Mouse (Mus musculus) forebrain, embryonic 12.5 days (tissue): ENCODE measurements around the gene Necab3. TPM values are rescaled to one million over a fixed set of nuclear protein-coding genes. Genes with fewer than 3 reads are reported as not detected.

ENCODE experiments used
- ATAC-seq: fragments of 200-750 bp; cut with Nextera tagmentation; 2 replicates; pipeline ENCODE4 v1.8.0; 2017; ENCODE audit warnings: moderate TSS enrichment; ENCODE audit not compliant: low FRiP score
- H3K27ac ChIP-seq: fragments of 300-500 bp; sonication (generic); 2 replicates; pipeline ENCODE4 v1.5.1; 2016; ENCODE audit warnings: mild to moderate bottlenecking
- H3K27me3 ChIP-seq: fragments of 300-500 bp; sonication (generic); 2 replicates; pipeline ENCODE4 v1.6.1; 2016; ENCODE audit warnings: mild to moderate bottlenecking
- H3K36me3 ChIP-seq: fragments of 300-500 bp; sonication (generic); replicated peaks from 2 replicates; pipeline ENCODE4 v1.6.1; 2016; ENCODE audit warnings: mild to moderate bottlenecking
- H3K4me1 ChIP-seq: fragments of 300-500 bp; sonication (generic); 2 replicates; pipeline ENCODE4 v1.6.1; 2016
- H3K4me2 ChIP-seq: fragments of 300-500 bp; sonication (generic); 2 replicates; pipeline ENCODE4 v1.6.1; 2016; ENCODE audit warnings: mild to moderate bottlenecking, moderate library complexity
- H3K4me3 ChIP-seq: fragments of 300-500 bp; sonication (generic); replicated peaks from 2 replicates; pipeline ENCODE4 v1.5.1; 2016; ENCODE audit warnings: mild to moderate bottlenecking
- H3K9ac ChIP-seq: fragments of 300-500 bp; sonication (generic); 2 replicates; pipeline ENCODE4 v1.6.1; 2016; ENCODE audit warnings: mild to moderate bottlenecking
- H3K9me3 ChIP-seq: fragments of 300-500 bp; sonication (generic); 2 replicates; pipeline ENCODE4 v1.6.1; 2016
- WGBS: fragments of 180-500 bp; shearing (Covaris S2); methylation state at CpG from one replicate; pipeline ENCODE4 v1.1.7; 2016; 5-methylcytosine and 5-hydroxymethylcytosine counted together
- polyA plus RNA-seq: library from polyadenylated mRNA; unstranded; fragments of >200 nt; fragmentation: Nextera tagmentation; extraction: Ambion mirVana; gene quantifications from 2 replicates; pipeline ENCODE4 v1.2.1, GENCODE M21; 2016

Gene Necab3
- polyA plus RNA-seq, 1 experiment from 2014 or later = 11.0 TPM

DNA sequence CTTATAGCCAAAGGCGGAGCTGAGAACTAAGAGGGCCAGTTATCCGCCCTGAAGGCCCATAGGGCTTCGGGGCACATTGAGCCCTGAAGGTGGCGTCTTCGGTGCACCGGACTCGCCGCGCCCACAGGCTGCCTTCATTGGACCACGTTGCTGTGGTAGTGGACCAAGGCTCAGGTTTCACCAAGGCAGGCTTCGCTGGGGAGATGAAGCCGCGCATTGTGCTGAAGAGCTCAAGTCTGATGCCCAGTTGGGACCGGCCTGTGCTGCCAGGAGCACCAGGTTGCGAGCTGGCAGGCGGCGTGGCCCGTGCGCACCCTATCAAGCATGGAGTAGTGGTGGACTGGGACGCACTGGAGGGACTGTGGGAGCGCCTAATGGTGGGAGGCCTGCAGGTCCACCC, 6.8 kb downstream of the Necab3 start:
- H3K4me2 ChIP-seq = peak overlapping the region; percentile 40
- no peak overlapping the region for H3K4me3 ChIP-seq
- H3K27me3 ChIP-seq = peaks cover 31% of the 10 kb centered on the region
- H3K9me3 ChIP-seq = no peaks in the 10 kb centered on the region
- H3K4me1 ChIP-seq = peaks cover 35% of the 10 kb centered on the region
- H3K36me3 ChIP-seq = no peaks in the 10 kb centered on the region
- 31% methylated on average over 21 of the region's 21 CpGs for WGBS
- 0 out of 2 replicates have a peak, but pooled peaks have one; percentile 2 for ATAC-seq
- H3K9ac ChIP-seq = 0 out of 2 replicates have a peak overlapping the region, but pooled peaks have one; percentile 36
- no peak overlapping the region for H3K27ac ChIP-seq

DNA sequence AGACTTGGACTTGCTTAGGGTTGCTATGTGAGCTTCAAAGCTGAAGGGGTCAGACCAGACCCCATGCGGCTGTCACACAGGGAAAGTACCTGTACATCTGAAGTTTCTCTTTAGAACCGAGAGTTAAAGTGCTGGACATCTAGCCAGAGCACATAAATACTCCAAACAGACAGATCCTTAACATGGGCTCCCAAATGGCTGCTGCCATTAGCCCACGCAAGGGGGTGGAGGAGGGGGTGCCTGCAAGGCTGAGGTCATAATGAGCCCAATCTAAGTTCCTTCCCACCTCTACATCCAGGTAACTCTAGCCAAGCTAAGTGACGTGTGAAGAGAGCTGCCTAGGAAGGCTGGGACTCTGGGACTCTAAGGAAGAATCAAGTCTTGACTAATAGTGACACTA, 7.2 kb downstream of the Necab3 start, which contains the start of gene Actl10:
Gene Actl10, plus strand, starts transcription at position 301 of the 400 bp plus-strand sequence.
- 79% methylated on average over 4 of the region's 4 CpGs for WGBS
- Histone ChIP-seq H3K4me2 (peak within 1 kb of the TSS; percentile 40), H3K4me3 (0 out of 2 replicates have a peak within 1 kb of the TSS, but pooled peaks have one; percentile 2), H3K9ac (peak within 1 kb of the TSS; percentile 36; the same call in 1 of the 2 replicates), H3K4me1 (peaks cover 31% of the 10 kb centered on the region), H3K27ac (no peak within 1 kb of the TSS; the same call in 1 of the 2 replicates), H3K27me3 (peaks cover 31% of the 10 kb centered on the region), H3K9me3 (no peaks in the 10 kb centered on the region), H3K36me3 (no peaks in the 10 kb centered on the region)
- no peak for ATAC-seq

DNA sequence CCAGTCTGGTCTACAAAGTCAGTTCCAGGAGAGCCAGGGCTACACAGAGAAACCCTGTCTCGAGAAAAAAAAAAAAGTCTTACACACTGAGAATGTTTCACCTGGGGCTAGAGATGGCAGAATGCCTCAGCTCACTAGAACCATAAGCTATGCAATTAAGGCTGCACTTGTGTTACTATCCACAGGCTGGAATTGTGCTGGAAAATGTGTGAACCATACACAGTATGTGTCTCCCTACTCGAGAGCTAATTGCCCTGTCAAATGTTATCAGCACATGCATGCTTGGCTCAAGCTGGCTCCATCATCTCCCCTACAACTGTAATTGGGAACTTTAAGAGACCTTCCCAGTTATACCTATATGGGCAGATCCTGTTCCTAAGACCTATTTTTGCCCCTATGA, 7.8 kb downstream of the Necab3 start:
- Histone ChIP-seq H3K36me3 (no peaks in the 10 kb centered on the region; the same call in 1 of the 2 replicates), H3K27ac (no peak overlapping the region), H3K9ac (no peak overlapping the region), H3K27me3 (peaks cover 31% of the 10 kb centered on the region), H3K4me3 (no peak overlapping the region), H3K9me3 (no peaks in the 10 kb centered on the region), H3K4me2 (no peak overlapping the region), H3K4me1 (peaks cover 31% of the 10 kb centered on the region)
- no peak for ATAC-seq
- 72% methylated on average over 2 of the region's 2 CpGs for WGBS

DNA sequence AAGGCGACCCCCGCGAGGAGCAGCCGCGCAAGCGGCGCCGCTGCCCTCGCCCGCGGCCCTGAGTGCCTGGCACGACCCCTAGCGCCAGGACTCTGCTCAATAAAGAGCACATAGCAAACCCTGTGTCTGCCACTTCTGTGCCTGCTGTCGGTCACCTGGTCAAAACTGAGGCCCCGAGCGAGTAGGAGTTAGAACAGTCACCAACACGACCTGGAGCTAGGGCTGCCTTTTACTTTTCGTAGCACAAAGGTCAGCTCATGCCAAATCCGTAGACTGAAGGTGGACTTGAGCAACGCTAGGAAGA, 8.9 kb downstream of the Necab3 start:
- no peak overlapping the region for H3K9ac ChIP-seq
- H3K27me3 ChIP-seq = peaks cover 31% of the 10 kb centered on the region
- peaks cover 31% of the 10 kb centered on the region for H3K4me1 ChIP-seq
- peak overlapping the region; percentile 41 for H3K4me3 ChIP-seq
- peak overlapping the region; percentile 84 for H3K4me2 ChIP-seq
- no peak overlapping the region for H3K27ac ChIP-seq
- 15% methylated on average over 20 of the region's 20 CpGs for WGBS
- ATAC-seq = no peak
- no peaks in the 10 kb centered on the region; the same call in 1 of the 2 replicates for H3K36me3 ChIP-seq
- no peaks in the 10 kb centered on the region for H3K9me3 ChIP-seq

DNA sequence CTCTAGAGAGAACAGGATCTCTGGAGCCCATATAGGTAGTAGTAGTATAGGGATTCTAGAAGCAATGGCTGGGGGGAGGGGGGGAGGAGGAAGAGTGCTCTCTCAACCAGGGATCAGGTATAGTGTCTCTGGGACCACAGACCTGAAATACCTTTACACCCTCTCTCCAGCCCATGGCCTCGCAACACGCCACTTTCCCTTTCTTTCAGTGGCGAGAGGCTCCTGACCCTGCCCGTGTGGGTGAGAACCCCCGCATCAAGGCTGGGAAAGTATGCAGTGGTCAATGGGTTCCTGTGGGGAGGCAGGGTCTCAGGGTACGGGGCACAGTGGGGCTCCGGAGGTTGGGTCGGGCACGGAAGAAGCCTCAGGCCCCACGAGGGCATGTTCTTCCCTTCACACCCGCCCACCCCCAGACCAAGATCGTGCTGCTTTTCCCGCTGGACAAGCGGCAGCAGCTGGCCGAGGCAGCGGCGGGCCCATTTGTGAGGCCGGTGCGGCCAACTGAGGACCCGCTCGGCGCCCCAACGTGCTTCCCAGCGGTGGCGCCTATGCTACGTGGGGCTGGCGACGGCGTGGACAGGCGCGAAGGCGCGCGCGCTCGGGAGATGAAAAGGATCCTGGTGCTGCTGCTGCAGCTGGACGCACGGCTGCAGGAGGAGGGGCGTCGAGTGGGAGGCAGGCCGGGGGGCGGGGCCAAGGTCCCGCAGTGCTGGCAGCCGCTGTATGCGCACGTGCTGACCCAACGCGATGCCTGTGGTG, 9.4 kb downstream of the Necab3 start:
- peak overlapping the region; percentile 41 for H3K4me3 ChIP-seq
- ATAC-seq = peak; percentile 82
- peak overlapping the region; percentile 56 for H3K9ac ChIP-seq
- peaks cover 31% of the 10 kb centered on the region for H3K27me3 ChIP-seq
- 2% methylated on average over 48 of the region's 48 CpGs for WGBS
- H3K9me3 ChIP-seq = no peaks in the 10 kb centered on the region
- no peak overlapping the region for H3K27ac ChIP-seq
- no peaks in the 10 kb centered on the region; the same call in 1 of the 2 replicates for H3K36me3 ChIP-seq
- peak overlapping the region; percentile 84 for H3K4me2 ChIP-seq
- peaks cover 31% of the 10 kb centered on the region for H3K4me1 ChIP-seq

DNA sequence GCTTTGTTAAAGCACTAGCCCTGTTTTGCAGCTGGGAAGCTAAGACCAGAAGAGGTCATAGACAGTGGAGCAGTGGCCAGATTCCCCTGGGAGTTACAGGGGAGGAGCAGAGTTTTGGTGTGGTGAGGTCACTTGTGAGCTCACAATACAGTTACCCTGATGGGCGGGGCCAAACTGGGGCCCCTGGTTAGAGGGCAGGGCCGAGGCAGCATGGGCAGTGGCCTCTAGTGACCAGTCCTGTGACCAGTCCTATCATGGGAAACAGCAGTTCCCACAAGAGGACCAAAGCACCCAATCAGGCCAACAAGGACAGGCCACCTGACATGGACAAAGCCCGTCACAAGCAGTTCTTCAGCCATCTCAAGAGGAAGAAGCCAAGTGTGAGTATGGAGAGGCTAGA, 10.0 kb downstream of the Necab3 start:
- Histone ChIP-seq H3K9me3 (no peaks in the 10 kb centered on the region), H3K9ac (no peak overlapping the region), H3K4me1 (peaks cover 31% of the 10 kb centered on the region), H3K27me3 (peaks cover 31% of the 10 kb centered on the region), H3K27ac (no peak overlapping the region), H3K4me2 (peak overlapping the region; percentile 84; the same call in 1 of the 2 replicates), H3K36me3 (no peaks in the 10 kb centered on the region; the same call in 1 of the 2 replicates), H3K4me3 (no peak overlapping the region)
- no peak for ATAC-seq
- WGBS = 44% methylated on average over 3 of the region's 3 CpGs

DNA sequence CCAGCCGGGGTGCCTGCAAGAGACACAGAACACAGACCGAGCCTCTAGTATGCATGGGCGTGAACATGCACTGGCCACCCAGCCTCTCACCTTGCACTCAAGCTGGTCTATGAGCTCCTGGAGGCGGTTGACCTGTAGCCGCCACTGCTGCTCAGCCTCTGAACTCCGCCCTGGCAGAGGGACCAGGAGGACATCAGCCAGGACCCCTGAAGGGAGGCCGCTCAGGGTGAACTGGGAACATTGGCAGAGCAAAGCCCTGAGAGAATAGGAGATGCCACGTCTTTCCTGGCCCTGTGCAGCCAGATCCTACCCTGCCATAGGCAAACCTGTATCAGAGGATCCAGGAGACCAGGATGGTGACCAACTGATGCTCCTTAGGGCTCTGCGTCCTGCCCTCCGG, 12.0 kb downstream of the Necab3 start, which contains the start of gene 1700003F12Rik:
Gene 1700003F12Rik, plus strand, starts transcription at position 375 of the 400 bp plus-strand sequence.
- Histone ChIP-seq H3K36me3 (no peaks in the 10 kb centered on the region; the same call in 1 of the 2 replicates), H3K4me3 (no peak within 1 kb of the TSS), H3K9ac (no peak within 1 kb of the TSS), H3K4me2 (no peak within 1 kb of the TSS), H3K4me1 (peaks cover 20% of the 10 kb centered on the region), H3K27me3 (peaks cover 21% of the 10 kb centered on the region), H3K9me3 (no peaks in the 10 kb centered on the region), H3K27ac (no peak within 1 kb of the TSS)
- ATAC-seq = no peak
- WGBS = 92% methylated on average over 10 of the region's 10 CpGs

DNA sequence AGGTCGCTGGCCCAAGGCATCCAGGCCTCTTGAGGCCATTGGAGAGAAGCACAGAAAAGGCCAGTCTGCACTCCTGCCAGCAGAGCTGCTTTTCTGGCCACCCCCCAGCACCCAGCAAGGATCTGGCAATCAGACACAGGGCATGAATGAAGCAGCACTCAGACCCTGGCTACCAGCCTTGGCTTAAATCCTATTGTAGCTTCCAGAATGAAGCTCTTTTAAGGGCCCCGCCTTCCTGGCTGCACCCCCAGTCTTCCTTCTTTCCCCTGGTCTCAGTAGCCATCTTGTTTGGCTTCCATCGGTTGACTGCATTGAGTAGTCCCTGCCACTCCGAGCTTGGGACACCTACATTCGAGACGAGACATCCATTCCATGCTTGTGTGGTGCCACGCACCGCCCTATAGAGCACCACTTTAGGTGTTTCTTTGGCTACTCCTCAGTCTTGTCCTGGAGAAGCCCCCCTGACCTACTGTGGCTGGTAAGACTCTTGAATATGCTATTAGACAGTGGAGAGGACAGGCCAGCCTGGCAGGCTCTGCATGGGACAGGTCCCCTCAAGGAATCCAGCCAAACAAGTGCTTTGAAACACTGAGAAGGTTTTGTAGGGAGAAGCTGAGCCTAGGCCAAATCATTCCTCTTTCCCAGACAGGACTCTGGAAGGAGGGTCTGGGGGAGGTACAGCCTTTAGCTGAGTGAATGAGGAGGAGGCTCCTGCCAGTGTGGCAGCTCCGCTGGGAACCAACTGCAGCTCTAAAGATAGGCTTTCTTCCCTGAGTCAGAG, 14.9 kb downstream of the Necab3 start:
- peaks cover 9% of the 10 kb centered on the region; the same call in 1 of the 2 replicates for H3K4me1 ChIP-seq
- no peak overlapping the region for H3K4me2 ChIP-seq
- no peak overlapping the region for H3K9ac ChIP-seq
- peak overlapping the region; percentile 46 for H3K27ac ChIP-seq
- H3K27me3 ChIP-seq = no peaks in the 10 kb centered on the region
- 83% methylated on average over 9 of the region's 9 CpGs for WGBS
- no peak overlapping the region for H3K4me3 ChIP-seq
- H3K36me3 ChIP-seq = no peaks in the 10 kb centered on the region; the same call in none of the 2 replicates
- H3K9me3 ChIP-seq = no peaks in the 10 kb centered on the region
- ATAC-seq = no peak

DNA sequence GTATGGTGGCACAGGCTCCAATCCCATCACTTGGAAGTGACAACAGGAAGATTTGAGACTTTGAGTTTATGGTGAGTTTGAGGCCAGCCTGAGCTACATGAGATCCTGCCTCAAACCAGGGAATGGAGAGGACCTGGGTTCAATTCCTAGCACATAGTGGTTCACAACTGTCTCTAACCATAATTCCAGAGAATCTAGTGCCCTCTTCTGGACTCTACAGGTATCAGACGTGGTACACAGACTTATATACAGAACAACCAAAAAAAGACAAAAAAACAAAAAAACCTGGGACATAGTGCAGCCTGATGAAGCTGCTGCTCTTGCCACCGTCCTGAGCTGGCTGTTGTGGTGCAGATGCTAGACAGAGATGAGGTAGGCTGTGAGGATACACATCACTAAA, 17.1 kb downstream of the Necab3 start:
- Histone ChIP-seq H3K27ac (no peak overlapping the region), H3K9me3 (no peaks in the 10 kb centered on the region), H3K4me1 (peaks cover 18% of the 10 kb centered on the region), H3K4me2 (no peak overlapping the region), H3K4me3 (no peak overlapping the region), H3K27me3 (no peaks in the 10 kb centered on the region), H3K9ac (no peak overlapping the region), H3K36me3 (peaks cover 8% of the 10 kb centered on the region)
- WGBS = 88% methylated on average over 2 of the region's 2 CpGs
- ATAC-seq = no peak

DNA sequence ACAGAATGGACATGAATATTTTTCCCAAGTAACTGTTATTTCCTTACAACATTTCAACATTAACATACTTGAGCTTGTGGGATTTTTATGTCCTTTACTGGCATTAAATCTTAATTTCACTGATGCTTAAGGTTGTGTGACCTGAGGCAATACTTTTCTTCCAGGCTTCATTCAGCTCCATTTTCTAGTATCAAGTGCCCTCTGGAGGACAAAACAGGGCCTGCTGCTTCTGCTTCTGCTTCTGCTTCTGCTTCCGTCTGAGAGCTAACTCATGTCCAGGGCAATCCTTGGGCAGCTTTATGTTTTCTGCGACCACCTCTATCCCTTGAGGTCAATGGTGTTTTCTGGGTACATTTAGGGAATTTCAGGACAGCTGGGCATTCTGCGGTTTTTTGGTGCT, 19.0 kb downstream of the Necab3 start:
- H3K36me3 ChIP-seq = peaks cover 23% of the 10 kb centered on the region
- peaks cover 21% of the 10 kb centered on the region for H3K4me1 ChIP-seq
- 74% methylated on average over 3 of the region's 3 CpGs for WGBS
- H3K9me3 ChIP-seq = no peaks in the 10 kb centered on the region
- H3K27ac ChIP-seq = no peak overlapping the region
- H3K4me3 ChIP-seq = no peak overlapping the region
- no peak overlapping the region for H3K9ac ChIP-seq
- H3K27me3 ChIP-seq = no peaks in the 10 kb centered on the region
- no peak overlapping the region for H3K4me2 ChIP-seq
- ATAC-seq = no peak

DNA sequence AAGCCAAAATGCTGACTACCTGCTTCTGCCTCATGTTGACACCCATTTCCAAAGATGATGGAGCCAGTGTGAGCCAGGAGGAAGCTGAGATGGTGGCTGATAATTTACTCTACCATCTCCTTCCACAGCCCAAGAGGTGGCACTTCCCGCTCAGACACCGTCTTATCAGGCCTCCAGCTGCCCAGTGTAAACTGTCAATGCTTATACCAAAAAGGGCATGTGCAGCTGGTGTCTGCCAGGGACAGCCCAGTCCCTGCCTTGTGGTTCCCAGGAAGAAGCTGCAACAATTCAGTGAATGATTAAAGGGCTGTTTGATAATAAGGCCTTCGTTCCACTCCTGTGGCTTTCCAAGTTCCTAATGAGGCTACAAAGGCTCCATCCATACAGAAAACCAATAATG, 20.0 kb downstream of the Necab3 start:
- Histone ChIP-seq H3K9me3 (no peaks in the 10 kb centered on the region), H3K4me1 (peaks cover 21% of the 10 kb centered on the region), H3K9ac (no peak overlapping the region), H3K27me3 (no peaks in the 10 kb centered on the region), H3K27ac (peak overlapping the region; percentile 27; the same call in 1 of the 2 replicates), H3K36me3 (peaks cover 32% of the 10 kb centered on the region), H3K4me2 (no peak overlapping the region), H3K4me3 (no peak overlapping the region)
- no peak; the same call in 1 of the 2 replicates for ATAC-seq
- 51% methylated on average over 3 of the region's 3 CpGs for WGBS

DNA sequence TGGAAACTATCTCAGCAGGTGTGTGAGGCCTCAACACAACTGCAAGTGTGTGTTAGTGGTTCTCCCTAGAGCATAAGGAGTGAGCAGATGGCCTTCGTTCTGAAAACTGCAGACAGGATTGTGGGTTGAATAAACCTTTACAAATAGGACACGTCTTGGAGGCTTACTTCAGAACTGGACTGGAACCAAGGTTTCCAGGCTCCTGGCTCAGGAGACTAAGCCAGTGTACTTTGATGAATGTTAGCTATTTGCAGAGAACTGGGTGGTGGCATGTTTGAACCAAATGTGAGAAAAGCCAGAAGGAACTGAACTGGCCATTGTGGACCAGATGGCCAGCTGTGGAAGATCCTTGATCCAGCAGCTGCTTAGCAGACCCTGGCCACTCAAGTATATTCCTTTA, 20.4 kb downstream of the Necab3 start:
- WGBS = 60% methylated on average over 2 of the region's 2 CpGs
- Histone ChIP-seq H3K27me3 (no peaks in the 10 kb centered on the region), H3K9ac (no peak overlapping the region), H3K9me3 (no peaks in the 10 kb centered on the region), H3K27ac (peak overlapping the region; percentile 27; the same call in 1 of the 2 replicates), H3K4me1 (peaks cover 21% of the 10 kb centered on the region), H3K4me3 (no peak overlapping the region), H3K36me3 (peaks cover 35% of the 10 kb centered on the region), H3K4me2 (no peak overlapping the region)
- no peak for ATAC-seq
